Mouse (Mus musculus) B cell, adult 2 months (primary cell): ENCODE measurements at regions not wholly inside any gene's neighbourhood (a gene's known extent, or its start where the extent isn't known, plus 50 kb on each side); places are given as distances from the start of the nearest gene placed in this dataset.

Experiments used
- DNase-seq, 2 experiments: peaks; one replicate each; pipeline ENCODE4 v3.0.0; 2022

- no peak for DNase-seq
These were observed 183.5 kb downstream of the Pten start for GRCm38 (mm10) chr19:32940806-32941205.

GRCm38 (mm10) chr19:32943594-32944230, 186.4 kb downstream of the Pten start:
- DNase-seq: no peak

DNA sequence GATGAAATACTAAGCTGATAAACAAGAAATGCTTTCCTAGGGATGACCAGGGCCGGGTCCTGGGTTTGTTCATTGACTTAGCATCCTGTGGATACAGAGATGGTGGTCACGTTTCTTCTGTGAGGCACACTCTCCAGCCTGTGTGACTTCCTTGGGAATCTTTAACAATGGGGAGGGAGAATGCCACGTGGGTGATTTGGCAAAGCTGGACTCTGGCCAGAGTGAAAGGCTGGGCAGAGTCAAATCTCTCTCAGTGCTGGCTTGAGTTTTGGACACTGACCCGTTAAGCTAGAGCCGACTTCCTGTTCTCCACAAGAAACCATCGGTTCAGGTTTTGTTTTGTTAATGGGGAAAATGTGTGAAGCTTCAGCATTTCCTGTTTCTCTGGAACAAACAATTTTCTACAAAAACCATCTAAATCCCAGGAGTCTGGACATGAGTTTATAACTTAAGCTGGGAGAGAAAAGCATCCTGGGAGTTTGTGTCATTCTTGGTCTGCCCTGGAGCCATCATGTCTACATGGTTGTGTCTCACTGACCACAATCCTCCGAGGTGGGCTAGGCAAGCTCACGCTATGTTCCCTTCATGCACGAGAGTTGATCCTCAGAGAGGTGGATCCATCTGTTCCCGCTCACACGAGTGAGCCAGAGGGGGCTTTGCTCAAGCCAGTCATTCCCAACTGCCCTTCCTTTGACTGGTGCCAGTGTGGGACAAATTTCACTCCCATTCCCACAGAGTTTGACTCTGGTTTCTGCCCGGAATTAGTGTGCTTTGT, 190.0 kb downstream of the Pten start:
- DNase-seq: no peak

DNA sequence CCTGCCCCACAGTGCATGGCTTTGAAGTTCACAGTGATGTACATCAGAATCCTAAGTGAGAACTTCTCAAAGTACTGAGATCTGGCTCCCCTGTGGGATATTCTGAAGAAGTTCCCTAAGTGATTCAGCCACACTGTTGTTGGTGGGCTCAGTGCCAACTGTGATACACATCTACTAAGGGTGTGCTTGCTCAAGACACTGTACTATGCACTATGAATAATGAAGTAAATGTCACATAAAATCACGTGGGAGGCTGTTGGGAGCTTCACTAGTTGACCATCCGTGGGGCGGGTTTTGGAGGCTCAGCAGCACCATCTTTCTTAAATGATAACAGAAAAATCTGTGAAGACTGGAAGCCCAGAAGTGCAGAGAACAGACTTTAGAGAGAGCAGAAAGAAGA, 193.0 kb downstream of the Pten start:
- no peak for DNase-seq

- DNase-seq: peak; percentile 53 to 59
These were observed 193.5 kb downstream of the Pten start for GRCm38 (mm10) chr19:32950794-32951193.

GRCm38 (mm10) chr19:32952425-32952824, 195.1 kb downstream of the Pten start:
- peak; percentile 27 to 34 for DNase-seq

DNA sequence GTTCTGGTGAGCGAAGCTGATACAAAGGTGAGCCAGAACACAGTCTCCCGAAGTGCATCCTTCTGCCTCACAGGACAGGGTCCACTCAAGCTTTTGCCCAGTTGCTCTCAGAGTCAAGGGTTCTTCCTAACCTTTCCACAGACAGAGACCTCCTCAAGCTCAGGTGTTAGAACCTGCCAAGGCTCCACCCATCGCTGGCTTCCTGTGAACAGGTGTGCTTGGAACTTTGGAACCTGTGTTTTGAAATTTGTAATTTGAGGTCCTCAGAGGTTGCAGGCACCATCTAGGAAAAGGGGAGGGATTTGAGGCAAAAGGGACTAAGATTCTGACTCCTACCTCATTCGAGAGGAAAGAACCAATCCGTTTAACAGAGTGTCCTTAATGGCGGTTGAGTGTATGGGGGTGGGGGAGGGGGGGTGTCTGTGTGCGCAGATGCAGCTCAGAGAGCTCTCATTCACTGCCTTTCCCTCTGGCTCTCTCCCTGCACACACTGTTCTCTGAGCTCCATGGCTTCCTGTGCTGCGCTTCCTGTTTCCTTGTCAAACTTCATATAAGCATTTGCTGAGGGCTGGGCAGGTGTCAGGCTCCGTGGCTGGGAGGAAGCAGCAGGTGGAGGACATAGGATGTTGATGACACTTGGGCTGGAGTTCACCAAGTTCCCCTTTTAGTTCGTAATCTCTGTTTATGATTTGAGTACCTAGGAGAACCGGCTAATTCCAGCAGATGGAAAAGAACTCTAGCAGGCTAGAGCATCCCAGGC, 195.8 kb downstream of the Pten start:
- DNase-seq: peak; percentile 73 to 78

DNA sequence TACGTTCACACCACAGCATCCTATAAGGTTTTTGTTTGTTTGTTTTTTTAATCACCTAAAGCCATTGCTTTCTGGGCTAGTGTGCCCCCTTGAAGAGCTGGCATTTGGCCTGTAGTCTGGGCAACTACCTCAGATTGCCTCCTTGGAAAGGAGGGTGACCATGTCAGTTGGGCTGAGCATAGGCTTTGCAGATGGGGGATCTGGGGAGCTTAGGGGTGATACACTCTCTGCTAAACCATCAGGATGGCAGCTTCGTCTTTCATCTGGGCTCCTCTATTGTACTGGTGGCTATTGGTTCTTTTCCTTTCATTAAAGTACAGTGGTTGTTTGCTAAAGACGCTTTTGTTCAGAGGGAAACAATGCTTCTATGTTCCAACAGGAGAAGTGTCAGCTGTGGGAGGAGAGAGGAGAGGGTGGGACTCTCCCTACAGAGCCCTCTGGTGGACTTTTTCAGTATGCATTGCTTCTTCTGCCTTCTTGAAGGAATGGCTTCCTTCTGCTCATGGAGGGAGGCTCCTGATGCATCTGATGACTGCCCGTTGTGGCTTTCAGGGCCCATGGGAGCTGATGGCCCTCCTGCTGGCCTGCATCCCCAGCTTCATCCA, 196.8 kb downstream of the Pten start:
- DNase-seq: peak; percentile 41 to 43

DNA sequence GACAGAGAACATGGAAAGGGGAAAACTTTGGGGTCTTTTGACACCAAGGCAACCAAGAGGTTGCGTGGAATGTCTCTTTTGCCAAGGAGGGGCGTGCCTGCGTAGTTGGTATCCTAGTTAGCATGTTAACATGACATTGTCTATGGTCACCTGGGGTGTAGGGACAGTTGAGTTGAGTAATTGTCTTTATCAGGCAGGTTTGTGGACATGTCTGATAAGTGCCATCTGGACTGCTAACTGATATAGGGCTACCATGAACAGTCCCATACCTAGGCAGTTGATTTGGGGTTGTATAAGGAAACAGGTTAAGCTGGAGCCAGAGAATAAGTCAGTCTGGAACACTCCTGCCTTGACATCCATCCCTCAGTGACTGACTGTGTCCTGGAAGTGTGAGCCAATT, 197.6 kb downstream of the Pten start:
- no peak for DNase-seq

- DNase-seq: peak; percentile 62 to 64
These were observed 199.0 kb downstream of the Pten start for GRCm38 (mm10) chr19:32956143-32956915.

GRCm38 (mm10) chr19:32956916-32957558, 199.7 kb downstream of the Pten start:
- DNase-seq: peak; percentile 27 to 29

DNA sequence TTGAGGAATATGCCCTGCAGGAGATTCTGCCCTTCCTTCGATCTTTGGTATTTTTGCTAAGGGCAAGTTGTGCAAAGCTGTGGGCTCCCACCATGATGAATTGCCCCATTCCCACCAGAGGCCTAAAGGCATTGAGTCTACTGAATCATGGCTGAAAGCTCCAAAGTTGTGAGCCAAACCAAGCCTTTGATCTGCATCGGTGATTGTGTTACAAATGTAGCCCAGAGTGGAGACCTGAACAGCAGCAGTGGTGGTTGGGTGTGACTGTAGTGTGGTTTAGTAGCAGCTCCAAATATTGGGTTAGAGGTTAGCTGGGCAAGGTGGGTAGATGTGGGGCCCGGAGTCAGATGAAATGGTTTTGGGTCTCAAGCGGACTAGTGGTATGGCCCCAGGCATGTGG, 201.0 kb downstream of the Pten start:
- DNase-seq: no peak

DNA sequence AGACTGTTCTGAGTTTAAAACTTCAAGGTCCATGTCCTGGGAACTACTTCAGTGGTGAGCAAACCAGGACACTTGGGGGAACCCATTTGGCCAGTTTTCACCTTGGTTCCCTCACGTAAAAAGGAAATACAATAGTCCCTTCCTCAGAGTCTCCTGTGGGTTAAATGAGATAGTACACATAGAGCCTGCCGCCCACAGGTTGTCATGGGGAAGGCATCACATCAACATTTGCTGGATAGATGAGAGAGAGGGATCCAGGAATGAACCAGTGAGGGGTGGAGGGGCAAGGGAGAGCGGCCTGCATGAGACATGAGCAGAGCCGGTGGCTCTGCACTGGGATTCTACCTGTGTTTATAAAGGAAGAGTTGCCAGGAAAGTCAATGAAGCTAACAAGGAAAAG, 201.5 kb downstream of the Pten start:
- DNase-seq: no peak

DNA sequence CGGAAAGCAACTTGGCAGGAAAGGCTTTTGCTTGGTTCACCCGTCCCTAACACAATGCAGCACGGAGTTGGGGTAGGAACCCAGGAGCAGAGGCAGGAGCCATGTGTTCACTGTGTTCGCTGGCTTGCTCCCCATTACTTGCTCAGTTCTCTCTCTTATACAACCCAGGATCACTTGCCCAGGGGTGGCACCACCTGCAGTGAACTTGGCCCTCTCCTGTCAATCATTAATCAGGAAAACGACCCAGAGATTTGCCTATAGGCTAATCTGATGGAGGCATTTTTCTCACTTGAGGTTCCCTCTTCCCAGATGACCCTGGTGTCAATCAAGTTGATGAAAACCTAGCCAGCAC, 202.5 kb downstream of the Pten start:
- DNase-seq: peak in 1 of 2 experiments; percentile 15

GRCm38 (mm10) chr19:32960196-32960947, 203.1 kb downstream of the Pten start:
- DNase-seq: peak; percentile 66 to 67

DNA sequence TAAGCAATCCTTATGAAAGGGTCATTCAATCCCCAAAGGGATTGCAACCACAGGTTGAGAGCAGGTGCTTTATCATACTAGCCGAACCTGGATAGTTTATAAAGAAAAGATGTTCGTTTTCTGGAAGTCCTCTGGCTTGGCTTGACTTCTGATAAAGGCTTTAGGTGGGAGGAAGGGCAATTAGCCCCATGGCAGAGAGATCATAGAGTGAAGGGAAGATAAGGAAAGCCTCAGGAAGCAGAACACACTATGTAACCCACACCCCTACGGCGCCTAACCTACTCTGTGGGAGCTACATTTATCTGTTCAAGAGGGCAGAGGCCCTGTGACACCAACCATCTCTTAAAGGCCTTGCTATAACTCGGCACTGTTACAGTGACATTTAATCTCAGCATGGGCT, 204.2 kb downstream of the Pten start:
- no peak for DNase-seq

DNA sequence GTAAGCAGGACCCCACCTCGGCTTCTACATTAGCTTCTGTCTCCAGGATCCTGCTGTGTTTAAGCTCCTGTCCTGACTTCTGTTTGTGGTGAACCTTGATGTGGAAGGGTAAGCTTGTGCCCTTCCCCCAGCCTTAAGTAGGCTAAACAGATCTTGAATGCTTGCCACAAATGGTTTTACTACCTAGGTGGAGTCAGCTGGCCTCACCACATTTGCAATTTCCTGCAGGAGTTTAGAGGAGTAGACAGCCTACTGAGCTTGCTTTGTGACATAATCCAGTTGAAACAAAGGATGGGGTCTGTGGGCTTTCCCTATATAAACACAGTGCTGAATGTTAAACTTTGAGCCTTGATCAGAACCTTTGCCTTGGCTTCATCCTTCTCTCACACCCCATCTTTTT, 206.7 kb downstream of the Pten start:
- DNase-seq: no peak

- DNase-seq: no peak
These were observed 208.2 kb downstream of the Pten start for GRCm38 (mm10) chr19:32965488-32965887.

DNA sequence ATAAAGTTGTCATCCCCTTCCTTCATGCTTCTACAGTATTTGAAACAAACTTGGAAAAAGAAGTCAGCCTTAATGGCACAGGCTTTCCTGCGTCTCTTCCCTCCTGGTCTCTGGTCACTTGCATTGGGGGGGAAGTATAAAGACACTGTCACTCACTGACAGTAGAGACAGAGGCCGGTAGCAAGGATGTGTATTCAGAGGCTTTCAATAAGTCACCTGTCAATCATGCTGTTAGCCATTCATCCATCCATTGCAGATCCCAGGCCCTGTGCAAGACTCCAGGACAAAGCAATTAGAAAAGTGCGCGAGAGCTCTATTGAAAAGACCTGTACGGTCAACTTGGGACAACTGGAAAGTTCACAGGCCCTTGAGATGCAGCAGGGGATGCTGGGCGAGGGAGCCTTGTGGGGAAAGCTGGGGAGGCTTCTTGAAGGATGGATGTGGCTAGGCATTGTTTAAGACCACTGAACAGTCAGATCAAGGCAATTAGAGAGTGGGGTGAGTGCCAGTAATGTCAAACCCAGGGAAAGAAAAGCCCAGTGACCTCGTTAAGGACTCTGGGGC, 212.0 kb downstream of the Pten start:
- no peak for DNase-seq

GRCm38 (mm10) chr19:32972116-32972515, 214.8 kb downstream of the Pten start:
- no peak for DNase-seq

- DNase-seq: no peak
These were observed 215.8 kb downstream of the Pten start for GRCm38 (mm10) chr19:32973130-32973529.
